Mouse (Mus musculus) adrenal gland, postnatal 10 days (tissue): ENCODE measurements at regions not wholly inside any gene's neighbourhood (a gene's known extent, or its start where the extent isn't known, plus 50 kb on each side); places are given as distances from the start of the nearest gene placed in this dataset.
A peak's percentile ranks its signal among the peaks of the same experiment; 100 is the strongest.

Experiments used
- DNase-seq: peaks from one replicate; pipeline ENCODE4 v3.0.0; 2021; ENCODE audit warnings: mixed read lengths

- no peak for DNase-seq
Measured at GRCm38 (mm10) chr10:46905337-46905736, 1327.7 kb downstream of the Hace1 start.

GRCm38 (mm10) chr10:46922527-46923200, 1345.0 kb downstream of the Hace1 start:
- no peak for DNase-seq

GRCm38 (mm10) chr10:46934311-46934710, 1356.7 kb downstream of the Hace1 start:
- DNase-seq = no peak

- DNase-seq = no peak
Measured at GRCm38 (mm10) chr10:46936248-46936970, 1358.8 kb downstream of the Hace1 start.

DNA sequence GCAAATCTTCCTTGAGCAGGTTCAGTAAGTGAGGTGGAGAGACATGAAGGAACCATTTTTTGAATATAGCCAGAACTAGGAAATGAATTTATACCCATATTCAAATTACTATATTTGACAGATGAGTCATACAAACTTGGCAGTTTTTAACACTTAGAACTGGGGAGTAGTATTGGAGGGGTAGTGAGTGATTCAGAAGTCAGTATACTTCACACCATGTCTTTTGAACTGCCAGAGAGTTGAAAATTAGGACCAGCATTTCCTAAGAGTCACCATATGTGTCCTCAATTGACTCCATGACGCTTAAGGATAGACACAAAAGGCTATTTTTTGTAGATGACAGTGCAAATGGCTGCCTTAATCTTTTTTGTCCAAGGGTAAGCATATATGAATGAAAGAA, 1361.7 kb downstream of the Hace1 start:
- no peak for DNase-seq

GRCm38 (mm10) chr10:46939819-46940218, 1362.2 kb downstream of the Hace1 start:
- no peak for DNase-seq

DNA sequence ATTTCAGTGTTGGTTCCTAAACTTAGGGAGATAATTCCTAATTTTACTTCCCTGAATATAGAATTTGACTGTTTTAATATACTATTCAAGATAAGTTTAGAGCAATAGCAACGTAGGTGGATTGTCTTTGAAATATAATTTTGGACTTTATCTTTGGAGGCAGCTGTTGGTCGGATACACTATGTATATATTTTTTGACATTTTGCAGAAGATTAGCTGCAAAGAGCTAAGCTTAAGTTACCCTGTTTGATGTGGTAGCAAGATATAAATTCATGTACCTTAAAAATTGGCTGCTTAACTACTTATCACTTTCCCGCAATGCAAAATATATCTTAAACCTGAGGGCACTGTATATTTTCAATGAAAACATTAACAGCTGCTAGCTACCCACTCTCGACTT, 1375.3 kb downstream of the Hace1 start:
- no peak for DNase-seq

GRCm38 (mm10) chr10:46954701-46955100, 1377.1 kb downstream of the Hace1 start:
- DNase-seq = no peak

DNA sequence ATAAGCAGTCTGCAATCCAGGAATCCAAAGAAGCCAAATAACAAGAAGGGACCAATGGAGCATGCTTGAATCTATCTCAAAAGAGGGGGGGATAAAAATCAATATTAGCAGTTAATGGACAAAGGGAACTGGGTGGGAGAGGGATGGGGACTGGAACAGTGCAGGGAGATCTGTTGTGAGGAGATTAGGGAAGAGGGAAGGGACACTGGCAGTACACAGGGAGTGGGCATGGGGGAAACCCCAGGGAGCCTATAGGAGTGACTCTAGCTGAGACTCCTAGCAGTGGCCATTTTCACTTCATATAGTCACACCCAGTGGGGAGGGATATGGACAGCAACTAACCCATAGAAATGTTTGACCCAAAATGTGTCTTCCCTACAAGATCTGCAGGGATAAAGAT, 1402.8 kb downstream of the Hace1 start:
- no peak for DNase-seq

GRCm38 (mm10) chr10:46999701-47000100, 1422.1 kb downstream of the Hace1 start:
- DNase-seq = no peak

- no peak for DNase-seq
Measured at GRCm38 (mm10) chr10:47028765-47029164, 1451.1 kb downstream of the Hace1 start.

DNA sequence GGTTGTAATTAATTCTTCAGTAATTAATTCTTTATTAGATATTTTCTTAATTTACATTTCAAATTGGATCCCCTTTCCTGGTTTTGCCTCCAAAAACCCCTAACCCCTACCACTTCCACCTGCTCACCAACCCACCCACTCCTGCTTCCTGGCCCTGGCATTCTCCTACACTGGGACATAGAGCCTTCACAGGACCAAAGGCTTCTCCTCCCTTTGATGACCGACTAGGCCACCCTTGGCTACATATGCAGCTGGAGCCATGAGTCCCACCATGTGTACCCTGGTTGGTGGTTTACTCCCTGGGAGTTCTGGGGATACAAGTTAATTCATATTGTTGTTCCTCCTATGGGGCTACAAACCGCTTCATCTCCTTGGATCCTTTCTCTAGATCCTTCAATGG, 1477.0 kb downstream of the Hace1 start:
- no peak for DNase-seq

DNA sequence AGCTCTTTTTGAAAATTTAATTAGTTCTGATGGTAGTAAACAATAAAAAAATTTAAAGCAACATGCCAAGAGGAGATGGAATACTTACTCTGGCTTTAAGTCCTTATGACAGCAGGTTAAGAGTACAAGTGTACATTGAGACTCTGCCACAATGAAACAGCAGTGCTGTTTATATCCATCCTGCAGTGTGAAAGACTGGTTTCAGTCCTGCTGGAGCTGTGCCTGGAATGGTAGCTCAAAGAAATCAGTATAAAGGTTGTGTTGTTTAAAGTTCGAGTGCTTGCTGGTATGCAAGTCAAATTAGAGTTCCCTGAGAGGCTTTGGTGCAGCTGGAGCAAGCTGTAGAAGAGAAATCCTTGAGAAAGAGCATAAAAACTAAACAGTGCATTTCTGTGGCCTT, 1524.9 kb downstream of the Hace1 start:
- peak; percentile 37 for DNase-seq
